Mouse (Mus musculus) spleen, postnatal 10 days (tissue): ENCODE data around the gene Casr.

Experiments
- DNase-seq, 2 experiments: peaks; one replicate each; pipeline ENCODE4 v3.0.0; 2021 to 2022; ENCODE audit warnings: low spot score in 2 of 2

The Casr gene

GRCm38 (mm10) chr16:36523095-36523494 is 38.8 kb downstream of the Casr start:
- no peak for DNase-seq

GRCm38 (mm10) chr16:36516355-36516754 is 45.6 kb downstream of the Casr start:
- no peak for DNase-seq

- DNase-seq, result no peak
Observed at GRCm38 (mm10) chr16:36507300-36507699, 54.6 kb downstream of the Casr start.

DNA sequence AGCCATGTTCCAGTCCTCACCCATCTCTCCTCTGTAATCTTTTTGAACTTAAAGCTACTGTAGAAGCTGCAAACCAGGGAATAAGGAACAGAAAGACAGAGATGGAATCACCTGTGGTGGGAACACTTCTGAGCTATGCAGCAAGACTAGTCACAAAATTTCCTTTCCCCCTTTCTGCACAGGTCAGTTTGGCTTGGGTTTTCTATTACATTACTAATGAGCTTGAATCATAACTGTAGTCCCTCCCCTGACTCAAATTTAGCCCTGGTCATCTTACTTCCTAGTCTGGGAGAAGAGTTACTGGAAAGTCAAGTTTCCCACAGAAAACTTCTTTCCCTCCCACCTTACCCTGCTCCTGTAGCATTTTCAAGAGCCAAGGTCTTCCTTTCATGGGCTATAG is 55.1 kb downstream of the Casr start:
- no peak for DNase-seq

GRCm38 (mm10) chr16:36505913-36506312 is 56.0 kb downstream of the Casr start:
- DNase-seq, result no peak

- DNase-seq, result no peak
Observed at GRCm38 (mm10) chr16:36505134-36505533, 56.8 kb downstream of the Casr start.

DNA sequence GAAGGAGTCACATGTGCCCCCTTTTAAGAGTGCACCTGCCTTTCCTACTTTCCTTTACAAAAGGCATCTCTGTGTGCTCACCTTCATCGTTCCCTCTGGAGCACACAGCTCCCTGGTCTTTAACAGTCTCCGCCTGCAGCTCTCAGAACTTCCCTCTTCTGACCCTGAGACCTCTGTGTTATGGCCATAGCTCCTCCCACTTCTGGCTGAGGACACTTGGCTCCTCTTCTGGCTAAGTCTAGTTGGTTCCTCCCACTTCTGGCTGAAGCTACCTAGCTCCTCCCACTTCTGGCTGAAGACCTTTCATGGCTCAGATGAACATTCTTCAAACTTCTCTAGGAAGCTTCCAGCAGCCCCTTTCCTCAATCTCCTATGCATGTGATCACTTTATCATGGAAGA is 59.7 kb downstream of the Casr start:
- no peak for DNase-seq

DNA sequence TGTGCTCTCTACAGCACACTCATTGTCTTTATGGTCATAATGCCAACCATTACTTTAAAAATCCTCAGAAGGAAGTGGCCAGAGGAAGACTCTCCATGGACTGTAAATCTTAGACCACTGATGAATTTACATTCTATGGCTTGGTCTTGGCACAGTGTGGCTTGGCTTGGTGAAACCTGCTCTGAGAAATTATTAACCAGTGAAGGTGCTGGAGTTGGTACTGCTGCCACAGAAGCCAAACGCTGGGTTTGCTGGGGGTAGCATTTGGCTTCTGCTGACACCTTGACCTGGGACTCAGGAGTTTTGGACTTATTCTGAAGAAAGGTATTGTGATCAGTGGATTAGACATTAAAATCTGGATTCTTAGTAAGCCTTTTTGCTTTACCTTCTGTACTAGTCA is 69.5 kb downstream of the Casr start:
- DNase-seq, result no peak

DNA sequence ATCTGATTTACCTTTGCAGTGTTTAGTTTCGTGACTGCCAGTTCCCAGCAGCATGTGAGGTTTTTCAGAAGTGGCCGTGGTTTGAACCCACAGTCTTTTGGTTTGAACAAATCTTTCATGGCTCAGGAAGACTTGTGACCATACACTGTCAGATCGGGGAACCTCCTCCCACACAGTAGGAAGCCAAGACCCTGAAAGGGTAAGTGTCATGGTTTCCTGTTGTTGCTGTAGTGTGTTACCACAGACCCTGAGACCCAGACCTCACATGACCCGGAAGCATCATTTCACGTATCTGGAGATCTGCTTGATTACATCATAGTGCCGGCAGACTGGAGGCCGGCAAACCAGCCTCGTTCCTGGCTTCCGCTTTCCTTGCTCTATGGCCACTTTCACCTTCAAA is 85.1 kb downstream of the Casr start:
- peak in 1 of 2 experiments; percentile 26 for DNase-seq

GRCm38 (mm10) chr16:36475530-36475929 is 86.4 kb downstream of the Casr start:
- DNase-seq, result no peak

DNA sequence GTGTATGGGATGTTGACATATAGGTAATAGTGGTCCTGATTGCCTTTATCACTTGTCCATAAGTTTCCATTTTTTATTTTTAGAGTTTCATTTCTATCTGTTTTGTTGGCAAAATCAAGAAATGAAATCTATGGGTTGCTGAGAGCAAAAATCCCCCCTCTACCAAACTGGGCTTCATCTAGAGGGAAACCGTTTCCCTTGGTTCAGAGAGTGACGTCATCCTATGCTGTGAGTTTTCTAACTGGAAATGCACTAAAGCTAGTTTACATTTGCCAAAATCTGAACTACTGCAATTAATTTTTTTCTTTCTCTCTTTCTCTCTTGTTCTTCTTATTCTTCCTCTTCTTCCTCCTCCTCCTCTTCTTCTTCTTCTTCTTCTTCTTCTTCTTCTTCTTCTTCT is 87.1 kb downstream of the Casr start:
- no peak for DNase-seq

DNA sequence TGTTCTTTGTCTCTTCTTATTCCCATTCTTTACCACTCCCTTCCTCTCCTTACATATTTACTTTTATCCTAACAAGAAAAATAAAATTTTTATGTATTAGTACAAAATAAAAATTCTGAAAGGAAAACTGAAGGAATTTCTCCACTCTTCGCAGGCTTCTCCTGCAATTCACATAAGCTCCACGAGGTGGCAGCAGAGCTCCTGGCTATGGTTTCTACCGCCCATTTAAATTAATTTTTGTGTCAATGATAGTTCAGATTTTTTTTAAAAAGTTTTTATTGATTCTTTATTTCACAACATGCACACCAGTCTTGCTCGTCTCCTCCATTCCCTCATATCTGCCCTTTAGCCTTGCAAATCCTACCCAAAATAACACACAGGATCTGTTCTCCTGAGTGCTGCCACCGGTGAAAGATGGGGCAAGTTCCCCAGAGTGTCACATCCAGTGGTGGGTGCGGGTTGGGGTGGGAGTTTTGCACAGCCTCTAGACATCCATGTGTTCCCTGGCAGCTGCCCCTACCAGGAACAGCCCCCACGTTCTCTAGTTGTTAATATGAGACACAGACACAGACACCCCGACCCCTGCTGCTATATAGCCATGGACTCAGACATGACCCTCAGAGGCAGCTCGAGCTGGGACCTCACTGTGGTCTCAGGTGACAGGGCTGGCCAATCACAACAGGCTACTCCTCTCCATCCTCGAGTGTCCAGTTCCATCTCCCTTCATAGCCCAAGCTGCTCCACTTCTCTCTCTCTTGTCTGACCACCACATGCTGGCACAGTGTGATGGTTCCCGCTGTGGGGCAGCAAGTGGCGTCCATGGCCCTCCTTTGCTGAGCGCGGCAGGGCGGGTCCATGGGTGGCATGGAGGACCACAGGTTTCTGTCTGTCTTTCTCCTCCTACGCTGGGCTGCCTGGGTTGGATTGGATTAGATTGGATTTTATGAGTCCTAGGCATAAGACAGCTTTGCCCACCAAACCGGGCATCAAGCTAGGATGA is 88.4 kb downstream of the Casr start:
- peak; percentile 19 to 61 for DNase-seq

- no peak for DNase-seq
Observed at GRCm38 (mm10) chr16:36471066-36471633, 90.8 kb downstream of the Casr start.

- peak in 1 of 2 experiments; percentile 54 for DNase-seq
Observed at GRCm38 (mm10) chr16:36469955-36470478, 91.9 kb downstream of the Casr start.

DNA sequence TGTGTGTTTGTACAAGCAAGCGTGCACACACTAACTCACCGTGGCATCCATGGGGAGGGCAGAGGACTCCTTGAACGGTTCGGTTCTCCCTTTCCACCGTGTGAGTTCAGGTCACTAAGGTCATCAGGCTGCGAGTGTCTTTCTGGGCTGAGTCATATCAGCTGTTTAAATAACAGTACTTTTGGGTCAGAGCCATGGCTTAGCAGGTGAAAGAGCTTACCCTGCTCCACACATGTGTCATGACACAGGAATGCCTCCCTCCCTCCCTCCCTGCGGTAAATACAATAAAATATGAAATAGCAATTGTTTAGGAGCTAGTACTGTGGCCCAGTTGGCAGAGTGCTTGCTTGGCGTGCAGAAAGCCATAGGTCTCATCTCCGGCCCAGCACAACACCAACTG is 92.6 kb downstream of the Casr start:
- DNase-seq, result no peak

- peak in 1 of 2 experiments; percentile 39 for DNase-seq
Observed at GRCm38 (mm10) chr16:36468862-36469261, 93.1 kb downstream of the Casr start.

DNA sequence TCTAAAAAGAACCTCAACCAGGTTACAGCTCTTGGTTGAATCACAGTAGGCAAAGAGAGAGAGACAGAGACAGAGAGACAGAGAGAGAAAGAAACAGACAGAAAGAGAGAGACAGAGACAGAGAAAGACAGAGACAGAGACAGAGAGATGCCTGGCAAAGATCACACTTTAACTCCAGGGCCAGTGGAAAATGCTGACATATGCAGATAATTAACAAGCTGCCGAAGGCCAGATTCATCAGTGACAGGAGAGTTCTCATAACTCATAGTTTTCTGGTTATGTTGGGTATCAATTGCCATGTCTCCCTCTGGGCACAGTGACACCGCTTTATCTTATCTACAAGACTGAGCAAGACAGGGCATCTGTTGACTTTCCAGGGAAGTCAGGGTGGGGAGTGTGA is 94.0 kb downstream of the Casr start:
- DNase-seq, result no peak

GRCm38 (mm10) chr16:36465436-36465835 is 96.5 kb downstream of the Casr start:
- DNase-seq, result no peak

DNA sequence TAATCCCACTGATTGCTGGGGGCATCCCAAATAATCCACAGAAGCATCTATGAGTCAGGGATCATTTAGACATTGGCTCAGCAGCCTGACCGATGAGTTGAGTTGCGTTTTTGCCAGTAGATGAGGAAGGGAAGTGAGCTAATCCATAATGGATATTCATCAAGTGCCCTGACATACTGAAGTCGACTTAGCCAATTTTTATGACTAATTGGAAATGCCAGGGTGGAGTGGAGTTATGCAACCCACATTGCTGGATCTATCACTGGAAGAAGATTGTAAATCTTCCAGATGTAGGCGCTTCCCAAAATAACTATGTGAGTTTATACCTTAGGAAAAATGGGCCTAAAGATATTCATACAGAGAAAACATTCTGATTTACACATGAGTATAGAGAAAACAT is 97.9 kb downstream of the Casr start:
- no peak for DNase-seq

- no peak for DNase-seq
Observed at GRCm38 (mm10) chr16:36460426-36460825, 101.5 kb downstream of the Casr start.

GRCm38 (mm10) chr16:36455342-36455802 is 106.6 kb downstream of the Casr start, which contains the start of gene Stfa3:
Stfa3 (minus strand) TSS chr16:36455392.
- DNase-seq, result no peak
